Mouse (Mus musculus) cerebellum, adult 2 months (tissue): ENCODE data around the gene Apbb1ip. TPM values are rescaled to one million over a fixed set of nuclear protein-coding genes. Genes with fewer than 3 reads are reported as not detected.

Source experiments
- DNase-seq, 2 experiments: peaks; one replicate each; pipeline ENCODE4 v3.0.0; 2021
- H3K27ac ChIP-seq: fragments of 200-500 bp; 2 replicates; pipeline ENCODE4 v1.5.1; 2012; ENCODE audit warnings: low read length, control low read depth, inconsistent platforms; ENCODE audit not compliant: insufficient read depth
- H3K27me3 ChIP-seq: fragments of 200-500 bp; 2 replicates; pipeline ENCODE4 v1.6.1; 2012; ENCODE audit warnings: inconsistent platforms, mild to moderate bottlenecking, low read length, moderate library complexity; ENCODE audit not compliant: control insufficient read depth, insufficient read depth
- H3K4me1 ChIP-seq: fragments of 200-500 bp; 2 replicates; pipeline ENCODE4 v1.6.1; 2011; ENCODE audit warnings: low read length; ENCODE audit not compliant: control insufficient read depth, insufficient read depth
- H3K4me3 ChIP-seq: fragments of 200-500 bp; replicated peaks from 2 replicates; pipeline ENCODE3; 2011; ENCODE audit warnings: mild to moderate bottlenecking, low read depth, low read length, control low read depth; ENCODE audit not compliant: insufficient read depth
- CTCF ChIP-seq: fragments of 200-500 bp; IDR thresholded peaks from 2 replicates; pipeline ENCODE4 v1.5.1; 2011; ENCODE audit warnings: low read depth, mild to moderate bottlenecking, control low read depth, low read length, moderate library complexity, borderline replicate concordance; ENCODE audit not compliant: insufficient read depth
- POLR2A ChIP-seq: fragments of 200-500 bp; IDR thresholded peaks from 2 replicates; pipeline ENCODE4 v1.6.1; 2011; ENCODE audit warnings: low read length, control low read depth, borderline replicate concordance; ENCODE audit not compliant: insufficient read depth
- WGBS: fragments of 180-500 bp; shearing (Covaris S2); methylation state at CpG from one replicate; pipeline ENCODE4 v1.1.7; 2018; 5-methylcytosine and 5-hydroxymethylcytosine counted together
- polyA plus RNA-seq: library from polyadenylated mRNA; depleted of rRNA; stranded (reverse); fragments of >200 nt; gene quantifications from 2 replicates; pipeline ENCODE4 v1.2.3, GENCODE M21; 2012

Gene Apbb1ip
- polyA plus RNA-seq, 1 experiment: 1.5 TPM

- 96% methylated on average over 3 of the region's 3 CpGs for WGBS
- DNase-seq: no peak
- Histone ChIP-seq H3K27me3 (no peaks in the 10 kb centered on the region), H3K4me1 (no peaks in the 10 kb centered on the region), H3K27ac (no peak overlapping the region), H3K4me3 (no peak overlapping the region)
- TF ChIP-seq POLR2A (no peak), CTCF (no peak)
Measured at GRCm38 (mm10) chr2:22777757-22778156, 3.9 kb downstream of the Apbb1ip start.

- no peak overlapping the region for H3K27ac ChIP-seq
- WGBS: 63% methylated on average over 1 of the region's 1 CpGs
- H3K4me1 ChIP-seq: no peaks in the 10 kb centered on the region
- H3K4me3 ChIP-seq: no peak overlapping the region
- DNase-seq: no peak
- H3K27me3 ChIP-seq: no peaks in the 10 kb centered on the region
- TF ChIP-seq POLR2A: no peak
- TF ChIP-seq CTCF: no peak
Measured at GRCm38 (mm10) chr2:22780884-22781283, 7.0 kb downstream of the Apbb1ip start.

GRCm38 (mm10) chr2:22781387-22782009 lies 7.6 kb downstream of the Apbb1ip start:
- H3K4me1 ChIP-seq: no peaks in the 10 kb centered on the region
- TF ChIP-seq CTCF: no peak
- no peak for TF ChIP-seq POLR2A
- no peak for DNase-seq
- H3K27me3 ChIP-seq: no peaks in the 10 kb centered on the region
- no peak overlapping the region for H3K27ac ChIP-seq
- WGBS: 23% methylated on average over 4 of the region's 4 CpGs
- H3K4me3 ChIP-seq: no peak overlapping the region

- no peak overlapping the region for H3K27ac ChIP-seq
- H3K4me3 ChIP-seq: no peak overlapping the region
- no peaks in the 10 kb centered on the region for H3K27me3 ChIP-seq
- WGBS: 87% methylated on average over 3 of the region's 3 CpGs
- DNase-seq: no peak
- TF ChIP-seq POLR2A (no peak), CTCF (no peak)
- no peaks in the 10 kb centered on the region for H3K4me1 ChIP-seq
Measured at GRCm38 (mm10) chr2:22782057-22782456, 8.2 kb downstream of the Apbb1ip start.

GRCm38 (mm10) chr2:22783137-22783638 lies 9.3 kb downstream of the Apbb1ip start:
- H3K4me3 ChIP-seq: no peak overlapping the region
- DNase-seq: no peak
- TF ChIP-seq POLR2A (no peak), CTCF (no peak)
- no peaks in the 10 kb centered on the region for H3K4me1 ChIP-seq
- no peaks in the 10 kb centered on the region for H3K27me3 ChIP-seq
- no peak overlapping the region for H3K27ac ChIP-seq
- WGBS: 84% methylated on average over 2 of the region's 2 CpGs

GRCm38 (mm10) chr2:22784186-22784585 lies 10.3 kb downstream of the Apbb1ip start:
- Histone ChIP-seq H3K27me3 (no peaks in the 10 kb centered on the region), H3K27ac (no peak overlapping the region), H3K4me1 (no peaks in the 10 kb centered on the region), H3K4me3 (no peak overlapping the region)
- WGBS: 80% methylated on average over 3 of the region's 3 CpGs
- TF ChIP-seq POLR2A: no peak
- no peak for TF ChIP-seq CTCF
- no peak for DNase-seq

- DNase-seq: no peak
- Histone ChIP-seq H3K4me1 (no peaks in the 10 kb centered on the region), H3K4me3 (no peak overlapping the region), H3K27ac (no peak overlapping the region), H3K27me3 (no peaks in the 10 kb centered on the region)
- no peak for TF ChIP-seq CTCF
- WGBS: 49% methylated on average over 1 of the region's 1 CpGs
Measured at GRCm38 (mm10) chr2:22784771-22785170, 10.9 kb downstream of the Apbb1ip start.

GRCm38 (mm10) chr2:22788658-22789057 lies 14.8 kb downstream of the Apbb1ip start:
- WGBS: 94% methylated on average over 2 of the region's 2 CpGs
- no peak overlapping the region for H3K4me3 ChIP-seq
- no peak for TF ChIP-seq CTCF
- no peak for TF ChIP-seq POLR2A

More at GRCm38 (mm10) chr2:22788658-22789057, 14.8 kb downstream of the Apbb1ip start:
- no peak for DNase-seq
- H3K27me3 ChIP-seq: no peaks in the 10 kb centered on the region
- no peaks in the 10 kb centered on the region for H3K4me1 ChIP-seq
- no peak overlapping the region for H3K27ac ChIP-seq
